Mouse (Mus musculus) erythroblast, embryonic 14.5 days (primary cell): ENCODE data around the gene Gyg.
"Not testable (repeated sequence)": the region's sequence is repeated elsewhere in the genome, so short reads cannot be mapped to it uniquely, and the experiment has no call there.

ENCODE experiments used
- GATA1 ChIP-seq: IDR thresholded peaks from 2 replicates; pipeline ENCODE4 v1.6.1; 2012; ENCODE audit warnings: low read length, inconsistent platforms, mixed read lengths
- TAL1 ChIP-seq: IDR thresholded peaks from 3 replicates; pipeline ENCODE4 v1.6.1; 2012; ENCODE audit warnings: low read length, inconsistent platforms, mixed read lengths

- not testable (repeated sequence) for TF ChIP-seq GATA1, TAL1
Measured at GRCm38 (mm10) chr3:20121582-20121981, 33.5 kb downstream of the Gyg start.
